Mouse (Mus musculus) thymus, adult 2 months (tissue): Measurements from ENCODE around the gene Smarcad1.

Experiments
- CTCF ChIP-seq: fragments of 200-500 bp; IDR thresholded peaks from 2 replicates; pipeline ENCODE4 v1.5.1; 2012; ENCODE audit warnings: mild to moderate bottlenecking, control low read depth, low read length, moderate library complexity, borderline replicate concordance; ENCODE audit not compliant: control insufficient read depth, poor library complexity, insufficient read depth; ENCODE audit errors: extremely low read depth
- POLR2A ChIP-seq: fragments of 200-500 bp; IDR thresholded peaks from 2 replicates; pipeline ENCODE4 v1.6.1; 2012; ENCODE audit warnings: mild to moderate bottlenecking, low read length, control low read depth, moderate library complexity; ENCODE audit not compliant: control insufficient read depth, poor library complexity, insufficient read depth; ENCODE audit errors: extremely low read depth

GRCm38 (mm10) chr6:64996824-64997421 is 45.5 kb upstream of the Smarcad1 start:
- no peak for TF ChIP-seq CTCF
- TF ChIP-seq POLR2A = no peak
